Mouse (Mus musculus) heart, postnatal 0 days (tissue): Measurements from ENCODE around the gene Tlx2. TPM values are rescaled to one million over a fixed set of nuclear protein-coding genes. Genes with fewer than 3 reads are reported as not detected.
A peak's percentile ranks its signal among the peaks of the same experiment; 100 is the strongest.

Experiments
- ATAC-seq: fragments of 200-750 bp; cut with Nextera tagmentation; 2 replicates; pipeline ENCODE4 v1.8.0; 2017; ENCODE audit warnings: low read depth, moderate number of reproducible peaks, moderate library complexity; ENCODE audit not compliant: insufficient read depth
- DNase-seq: peaks from one replicate; pipeline ENCODE4 v3.0.0-alpha.2; 2016; ENCODE audit warnings: low spot score
- H3K27ac ChIP-seq: fragments of 300-500 bp; sonication (generic); 2 replicates; pipeline ENCODE4 v1.5.1; 2014; ENCODE audit warnings: low read depth, mild to moderate bottlenecking
- H3K27me3 ChIP-seq: fragments of 300-500 bp; sonication (generic); 2 replicates; pipeline ENCODE4 v1.6.1; 2014; ENCODE audit warnings: low read length, mixed read lengths; ENCODE audit not compliant: control insufficient read depth, insufficient read depth
- H3K36me3 ChIP-seq: fragments of 300-500 bp; sonication (generic); replicated peaks from 2 replicates; pipeline ENCODE4 v1.6.1; 2014; ENCODE audit warnings: low read length, mixed read lengths; ENCODE audit not compliant: control insufficient read depth, insufficient read depth
- H3K4me1 ChIP-seq: fragments of 300-500 bp; sonication (generic); 2 replicates; pipeline ENCODE4 v1.6.1; 2014; ENCODE audit warnings: antibody characterized with exemption; ENCODE audit not compliant: control insufficient read depth, insufficient read depth
- H3K4me2 ChIP-seq: fragments of 300-500 bp; sonication (generic); 2 replicates; pipeline ENCODE4 v1.6.1; 2014; ENCODE audit warnings: low read depth, mild to moderate bottlenecking, low read length, moderate library complexity
- H3K4me3 ChIP-seq: fragments of 300-500 bp; sonication (generic); 2 replicates; pipeline ENCODE4 v1.5.1; 2014; ENCODE audit warnings: low read depth, low read length
- H3K9ac ChIP-seq: fragments of 300-500 bp; sonication (generic); replicated peaks from 2 replicates; pipeline ENCODE4 v1.6.1; 2014; ENCODE audit warnings: low read depth, low read length, mixed read lengths
- H3K9me3 ChIP-seq: fragments of 300-500 bp; sonication (generic); replicated peaks from 2 replicates; pipeline ENCODE4 v1.6.1; 2016; ENCODE audit warnings: low read length; ENCODE audit not compliant: control insufficient read depth
- CTCF ChIP-seq: IDR thresholded peaks from 2 replicates; pipeline ENCODE4 v1.5.1; 2016; ENCODE audit warnings: antibody characterized with exemption, control low read depth, low read depth
- EP300 ChIP-seq: IDR thresholded peaks from 2 replicates; pipeline ENCODE4 v1.6.1; 2016; ENCODE audit warnings: antibody characterized with exemption, low read depth
- WGBS: fragments of 180-500 bp; shearing (Covaris S2); extraction: QIAGEN DNeasy Blood & Tissue Kit; methylation state at CpG from one replicate; pipeline ENCODE4 v1.1.7; 2014; 5-methylcytosine and 5-hydroxymethylcytosine counted together
- polyA plus RNA-seq: library from polyadenylated mRNA; unstranded; fragments of >200 nt; fragmentation: Nextera tagmentation; extraction: Ambion mirVana; gene quantifications from 2 replicates; pipeline ENCODE4 v1.2.1, GENCODE M21; 2015
- total RNA-seq: library from RNA; depleted of rRNA; stranded (reverse); fragments of >200 nt; gene quantifications from 2 replicates; pipeline ENCODE4 v1.2.3, GENCODE M21; 2014; ENCODE audit warnings: low replicate concordance

Tlx2 gene
- total and polyA plus RNA-seq, 2 experiments from 2014 or later = not detected

DNA sequence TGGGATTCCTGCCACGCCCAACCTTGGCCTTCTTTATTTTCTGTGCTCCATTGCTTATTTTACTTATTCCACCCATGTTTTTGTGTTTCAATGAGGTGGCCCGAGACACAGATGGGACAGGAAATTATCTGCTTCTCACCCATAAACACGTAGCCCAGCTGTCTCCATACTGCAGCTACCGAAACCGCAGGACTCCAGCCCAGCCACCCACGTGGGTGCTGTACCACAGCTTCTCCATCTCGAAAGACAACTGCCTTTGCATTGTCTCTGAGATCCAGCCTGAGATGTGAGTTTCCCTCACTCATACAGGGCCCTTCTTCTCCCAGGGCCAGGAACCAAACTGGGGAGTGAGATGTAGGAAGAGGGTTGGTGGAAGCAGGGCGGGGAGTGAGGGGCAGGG is 4.1 kb downstream of the Tlx2 start:
- Histone ChIP-seq H3K27ac (no peak overlapping the region), H3K36me3 (no peaks in the 10 kb centered on the region), H3K9ac (no peak overlapping the region), H3K4me3 (no peak overlapping the region), H3K9me3 (no peaks in the 10 kb centered on the region), H3K4me2 (no peak overlapping the region), H3K4me1 (peaks cover 3% of the 10 kb centered on the region; the same call in 1 of the 2 replicates), H3K27me3 (peaks cover 97% of the 10 kb centered on the region)
- no peak for TF ChIP-seq EP300
- TF ChIP-seq CTCF = no peak
- ATAC-seq (no peak), DNase-seq (no peak)
- 40% methylated on average over 8 of the region's 8 CpGs for WGBS

- peaks cover 14% of the 10 kb centered on the region for H3K36me3 ChIP-seq
- peaks cover 33% of the 10 kb centered on the region for H3K27me3 ChIP-seq
- no peak for ATAC-seq
- H3K4me1 ChIP-seq = peaks cover 8% of the 10 kb centered on the region
- no peak overlapping the region for H3K4me3 ChIP-seq
- TF ChIP-seq CTCF = no peak
- TF ChIP-seq EP300 = no peak
- H3K9ac ChIP-seq = no peak overlapping the region
- H3K9me3 ChIP-seq = no peaks in the 10 kb centered on the region
- H3K4me2 ChIP-seq = no peak overlapping the region
- no peak for DNase-seq
- H3K27ac ChIP-seq = no peak overlapping the region
- 71% methylated on average over 2 of the region's 2 CpGs for WGBS
These were observed 11.4 kb downstream of the Tlx2 start for GRCm38 (mm10) chr6:83058725-83059124.

GRCm38 (mm10) chr6:83057790-83058189 is 12.3 kb downstream of the Tlx2 start, which contains the start of gene Dqx1:
Gene Dqx1 (plus strand): TSS chr6:83057844.
- WGBS = 54% methylated on average over 3 of the region's 3 CpGs
- Histone ChIP-seq H3K9me3 (no peaks in the 10 kb centered on the region), H3K9ac (no peak within 1 kb of the TSS), H3K36me3 (peaks cover 14% of the 10 kb centered on the region), H3K27ac (no peak within 1 kb of the TSS), H3K27me3 (peaks cover 23% of the 10 kb centered on the region), H3K4me3 (no peak within 1 kb of the TSS), H3K4me1 (peaks cover 17% of the 10 kb centered on the region), H3K4me2 (no peak within 1 kb of the TSS)
- ATAC-seq = no peak
- DNase-seq = no peak
- TF ChIP-seq EP300 (no peak), CTCF (no peak)

DNA sequence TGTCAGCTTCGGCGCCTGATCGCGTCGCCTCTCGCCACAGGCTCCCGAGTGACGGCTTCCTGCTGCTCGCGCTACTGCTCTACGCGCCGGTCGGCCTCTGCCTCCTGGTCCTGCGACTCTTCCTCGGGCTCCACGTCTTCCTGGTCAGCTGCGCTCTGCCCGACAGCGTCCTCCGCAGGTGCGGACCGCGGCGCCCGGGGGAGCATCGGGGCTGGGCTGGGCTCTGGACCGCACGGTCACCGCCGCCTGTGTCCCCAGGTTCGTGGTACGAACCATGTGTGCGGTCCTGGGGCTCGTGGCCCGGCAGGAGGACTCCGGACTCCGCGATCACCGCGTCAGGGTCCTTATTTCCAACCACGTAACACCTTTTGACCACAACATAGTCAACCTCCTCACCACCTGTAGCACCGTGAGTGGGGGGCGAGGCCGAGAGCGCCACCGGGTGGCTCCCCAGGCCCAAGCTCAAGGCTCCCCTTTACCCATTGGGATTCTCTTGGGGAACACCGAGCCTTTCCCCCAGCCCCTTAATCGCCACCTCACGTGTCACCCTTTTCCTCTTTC is 15.1 kb downstream of the Tlx2 start, which contains the start of gene Htra2:
TSS of gene Htra2 (minus strand) at position 403 of the 561 bp plus-strand sequence.
- ATAC-seq = peak; percentile 24
- H3K4me3 ChIP-seq = peak within 1 kb of the TSS; percentile 88
- H3K27ac ChIP-seq = peak within 1 kb of the TSS; percentile 88
- peak within 1 kb of the TSS; percentile 92 for H3K4me2 ChIP-seq
- TF ChIP-seq EP300 = no peak; the same call in 1 of the 2 replicates
- TF ChIP-seq CTCF = peak; percentile 24; the same call in 1 of the 2 replicates
- no peaks in the 10 kb centered on the region for H3K9me3 ChIP-seq
- no peaks in the 10 kb centered on the region for H3K27me3 ChIP-seq
- no peak for DNase-seq
- peaks cover 20% of the 10 kb centered on the region for H3K4me1 ChIP-seq
- peak within 1 kb of the TSS; percentile 92 for H3K9ac ChIP-seq
- under 1% methylated on average over 47 of the region's 50 CpGs for WGBS
- H3K36me3 ChIP-seq = peaks cover 26% of the 10 kb centered on the region

GRCm38 (mm10) chr6:83054074-83054851 is 15.8 kb downstream of the Tlx2 start, which contains the start of gene Aup1:
Gene Aup1 (plus strand): TSS chr6:83054521.
- peak; percentile 97 for TF ChIP-seq EP300
- no peak for TF ChIP-seq CTCF

More at GRCm38 (mm10) chr6:83054074-83054851, 15.8 kb downstream of the Tlx2 start, which contains the start of gene Aup1:
- Histone ChIP-seq H3K4me1 (peaks cover 20% of the 10 kb centered on the region), H3K36me3 (peaks cover 26% of the 10 kb centered on the region), H3K9ac (peak within 1 kb of the TSS; percentile 92), H3K4me2 (peak within 1 kb of the TSS; percentile 92), H3K4me3 (peak within 1 kb of the TSS; percentile 88), H3K9me3 (no peaks in the 10 kb centered on the region), H3K27me3 (no peaks in the 10 kb centered on the region), H3K27ac (peak within 1 kb of the TSS; percentile 88)
- WGBS = under 1% methylated on average over 59 of the region's 64 CpGs
- DNase-seq = peak; percentile 96
- ATAC-seq = peak; percentile 95
